Mouse (Mus musculus): ENCODE results near the gene Hsph1. TPM values are rescaled to one million over a fixed set of nuclear protein-coding genes. Genes with fewer than 3 reads are reported as not detected.

Gene Hsph1
- polyA plus RNA-seq, 1 experiment from 2014 or later, result 99.8 TPM

GRCm38 (mm10) chr5:149611476-149612164, 24.6 kb downstream of the Hsph1 start:
- peaks cover 3% of the 10 kb centered on the region; the same call in 1 of the 2 replicates for H3K4me1 ChIP-seq
- no peak overlapping the region for H3K4me3 ChIP-seq
- H3K4me2 ChIP-seq (replicated peaks), result no peak overlapping the region
- no peaks in the 10 kb centered on the region for H3K27me3 ChIP-seq (replicated peaks)
- 68% methylated on average over 16 of the region's 16 CpGs for WGBS
- H3K9ac ChIP-seq, result no peak overlapping the region
- no peaks in the 10 kb centered on the region for H3K9me3 ChIP-seq
- H3K27ac ChIP-seq, result no peak overlapping the region
- no peak for ATAC-seq (ENCODE audit: low FRiP score, low read depth)
- peaks cover 25% of the 10 kb centered on the region for H3K36me3 ChIP-seq

- Histone ChIP-seq H3K4me2 (replicated peaks) (no peak overlapping the region), H3K27ac (no peak overlapping the region), H3K9me3 (no peaks in the 10 kb centered on the region), H3K4me3 (no peak overlapping the region), H3K36me3 (no peaks in the 10 kb centered on the region), H3K4me1 (peaks cover 3% of the 10 kb centered on the region; the same call in 1 of the 2 replicates), H3K9ac (no peak overlapping the region), H3K27me3 (replicated peaks) (no peaks in the 10 kb centered on the region)
- no peak for ATAC-seq (ENCODE audit: low FRiP score, low read depth)
- 84% methylated on average over 8 of the region's 8 CpGs for WGBS
These were observed 29.0 kb downstream of the Hsph1 start for GRCm38 (mm10) chr5:149607083-149607720.

GRCm38 (mm10) chr5:149603241-149603640, 32.9 kb downstream of the Hsph1 start:
- H3K4me3 ChIP-seq, result no peak overlapping the region
- no peak overlapping the region for H3K4me2 ChIP-seq (replicated peaks)
- no peaks in the 10 kb centered on the region for H3K4me1 ChIP-seq
- H3K27ac ChIP-seq, result no peak overlapping the region
- WGBS, result 81% methylated on average over 3 of the region's 3 CpGs
- no peaks in the 10 kb centered on the region for H3K9me3 ChIP-seq
- H3K36me3 ChIP-seq, result no peaks in the 10 kb centered on the region
- no peaks in the 10 kb centered on the region for H3K27me3 ChIP-seq (replicated peaks)
- ATAC-seq (ENCODE audit: low FRiP score, low read depth), result no peak
- H3K9ac ChIP-seq, result no peak overlapping the region

GRCm38 (mm10) chr5:149601996-149602395, 34.2 kb downstream of the Hsph1 start:
- Histone ChIP-seq H3K27ac (no peak overlapping the region), H3K9ac (no peak overlapping the region), H3K4me1 (no peaks in the 10 kb centered on the region), H3K36me3 (no peaks in the 10 kb centered on the region), H3K4me3 (no peak overlapping the region), H3K27me3 (replicated peaks) (no peaks in the 10 kb centered on the region), H3K9me3 (no peaks in the 10 kb centered on the region), H3K4me2 (replicated peaks) (no peak overlapping the region)
- ATAC-seq (ENCODE audit: low FRiP score, low read depth), result no peak
- 92% methylated on average over 3 of the region's 3 CpGs for WGBS

- no peak overlapping the region for H3K27ac ChIP-seq
- WGBS, result 57% methylated on average over 18 of the region's 18 CpGs
- no peaks in the 10 kb centered on the region for H3K27me3 ChIP-seq (replicated peaks)
- H3K4me3 ChIP-seq, result no peak overlapping the region
- no peak for ATAC-seq (ENCODE audit: low FRiP score, low read depth)
- no peaks in the 10 kb centered on the region for H3K36me3 ChIP-seq
- no peaks in the 10 kb centered on the region for H3K9me3 ChIP-seq
- no peak overlapping the region for H3K9ac ChIP-seq
- no peaks in the 10 kb centered on the region for H3K4me1 ChIP-seq
- no peak overlapping the region; the same call in 1 of the 2 replicates for H3K4me2 ChIP-seq (replicated peaks)
These were observed 38.8 kb downstream of the Hsph1 start for GRCm38 (mm10) chr5:149597351-149597750.

GRCm38 (mm10) chr5:149594215-149594614, 42.0 kb downstream of the Hsph1 start:
- H3K4me3 ChIP-seq, result no peak overlapping the region
- no peaks in the 10 kb centered on the region for H3K9me3 ChIP-seq
- H3K4me1 ChIP-seq, result no peaks in the 10 kb centered on the region
- no peak for ATAC-seq (ENCODE audit: low FRiP score, low read depth)
- no peak overlapping the region for H3K4me2 ChIP-seq (replicated peaks)
- H3K9ac ChIP-seq, result no peak overlapping the region
- H3K27ac ChIP-seq, result no peak overlapping the region
- H3K27me3 ChIP-seq (replicated peaks), result no peaks in the 10 kb centered on the region
- no peaks in the 10 kb centered on the region for H3K36me3 ChIP-seq
- WGBS, result 88% methylated on average over 3 of the region's 3 CpGs

- ATAC-seq (ENCODE audit: low FRiP score, low read depth), result no peak
- H3K9me3 ChIP-seq, result no peaks in the 10 kb centered on the region
- H3K36me3 ChIP-seq, result no peaks in the 10 kb centered on the region
- H3K27ac ChIP-seq, result no peak overlapping the region
- WGBS, result 85% methylated on average over 3 of the region's 3 CpGs
- H3K4me1 ChIP-seq, result no peaks in the 10 kb centered on the region
- H3K4me2 ChIP-seq (replicated peaks), result no peak overlapping the region
- no peaks in the 10 kb centered on the region for H3K27me3 ChIP-seq (replicated peaks)
- no peak overlapping the region for H3K4me3 ChIP-seq
- H3K9ac ChIP-seq, result no peak overlapping the region
These were observed 46.2 kb downstream of the Hsph1 start for GRCm38 (mm10) chr5:149589932-149590331.

GRCm38 (mm10) chr5:149588814-149589534, 47.2 kb downstream of the Hsph1 start:
- WGBS, result 62% methylated on average over 7 of the region's 7 CpGs
- Histone ChIP-seq H3K9me3 (no peaks in the 10 kb centered on the region), H3K4me2 (replicated peaks) (no peak overlapping the region), H3K4me3 (no peak overlapping the region), H3K36me3 (no peaks in the 10 kb centered on the region), H3K4me1 (no peaks in the 10 kb centered on the region), H3K27ac (no peak overlapping the region), H3K27me3 (replicated peaks) (no peaks in the 10 kb centered on the region), H3K9ac (no peak overlapping the region)
- no peak for ATAC-seq (ENCODE audit: low FRiP score, low read depth)

- Histone ChIP-seq H3K9ac (no peak overlapping the region), H3K4me3 (no peak overlapping the region), H3K9me3 (no peaks in the 10 kb centered on the region), H3K4me1 (no peaks in the 10 kb centered on the region), H3K27ac (no peak overlapping the region), H3K4me2 (replicated peaks) (no peak overlapping the region), H3K36me3 (no peaks in the 10 kb centered on the region), H3K27me3 (replicated peaks) (no peaks in the 10 kb centered on the region)
- 86% methylated on average over 11 of the region's 11 CpGs for WGBS
- ATAC-seq (ENCODE audit: low FRiP score, low read depth), result no peak
These were observed 48.8 kb downstream of the Hsph1 start for GRCm38 (mm10) chr5:149587327-149587895.

- Histone ChIP-seq H3K9me3 (no peaks in the 10 kb centered on the region), H3K4me2 (replicated peaks) (no peak overlapping the region), H3K27me3 (replicated peaks) (no peaks in the 10 kb centered on the region), H3K9ac (no peak overlapping the region), H3K36me3 (no peaks in the 10 kb centered on the region), H3K4me3 (no peak overlapping the region), H3K27ac (no peak overlapping the region), H3K4me1 (no peaks in the 10 kb centered on the region)
- no peak for ATAC-seq (ENCODE audit: low FRiP score, low read depth)
- WGBS, result 74% methylated on average over 10 of the region's 10 CpGs
These were observed 50.3 kb downstream of the Hsph1 start for GRCm38 (mm10) chr5:149585910-149586309.

GRCm38 (mm10) chr5:149585231-149585630, 50.9 kb downstream of the Hsph1 start:
- Histone ChIP-seq H3K27me3 (replicated peaks) (no peaks in the 10 kb centered on the region), H3K9ac (no peak overlapping the region), H3K4me1 (no peaks in the 10 kb centered on the region), H3K9me3 (no peaks in the 10 kb centered on the region), H3K4me3 (no peak overlapping the region), H3K27ac (no peak overlapping the region), H3K36me3 (no peaks in the 10 kb centered on the region), H3K4me2 (replicated peaks) (no peak overlapping the region)
- WGBS, result 78% methylated on average over 1 of the region's 1 CpGs
- ATAC-seq (ENCODE audit: low FRiP score, low read depth), result no peak

GRCm38 (mm10) chr5:149584154-149584655, 52.0 kb downstream of the Hsph1 start:
- WGBS, result 78% methylated on average over 8 of the region's 8 CpGs
- no peaks in the 10 kb centered on the region for H3K4me1 ChIP-seq
- H3K27me3 ChIP-seq (replicated peaks), result no peaks in the 10 kb centered on the region
- no peaks in the 10 kb centered on the region for H3K9me3 ChIP-seq
- no peak overlapping the region for H3K9ac ChIP-seq
- H3K36me3 ChIP-seq, result no peaks in the 10 kb centered on the region
- H3K4me3 ChIP-seq, result no peak overlapping the region
- H3K4me2 ChIP-seq (replicated peaks), result no peak overlapping the region
- ATAC-seq (ENCODE audit: low FRiP score, low read depth), result no peak
- H3K27ac ChIP-seq, result no peak overlapping the region
